Mouse (Mus musculus) thymus, postnatal 4 days (tissue): ENCODE measurements around the gene Mnx1.

ENCODE experiments used
- DNase-seq: peaks from one replicate; pipeline ENCODE4 v3.0.0; 2021

The Mnx1 gene

DNA sequence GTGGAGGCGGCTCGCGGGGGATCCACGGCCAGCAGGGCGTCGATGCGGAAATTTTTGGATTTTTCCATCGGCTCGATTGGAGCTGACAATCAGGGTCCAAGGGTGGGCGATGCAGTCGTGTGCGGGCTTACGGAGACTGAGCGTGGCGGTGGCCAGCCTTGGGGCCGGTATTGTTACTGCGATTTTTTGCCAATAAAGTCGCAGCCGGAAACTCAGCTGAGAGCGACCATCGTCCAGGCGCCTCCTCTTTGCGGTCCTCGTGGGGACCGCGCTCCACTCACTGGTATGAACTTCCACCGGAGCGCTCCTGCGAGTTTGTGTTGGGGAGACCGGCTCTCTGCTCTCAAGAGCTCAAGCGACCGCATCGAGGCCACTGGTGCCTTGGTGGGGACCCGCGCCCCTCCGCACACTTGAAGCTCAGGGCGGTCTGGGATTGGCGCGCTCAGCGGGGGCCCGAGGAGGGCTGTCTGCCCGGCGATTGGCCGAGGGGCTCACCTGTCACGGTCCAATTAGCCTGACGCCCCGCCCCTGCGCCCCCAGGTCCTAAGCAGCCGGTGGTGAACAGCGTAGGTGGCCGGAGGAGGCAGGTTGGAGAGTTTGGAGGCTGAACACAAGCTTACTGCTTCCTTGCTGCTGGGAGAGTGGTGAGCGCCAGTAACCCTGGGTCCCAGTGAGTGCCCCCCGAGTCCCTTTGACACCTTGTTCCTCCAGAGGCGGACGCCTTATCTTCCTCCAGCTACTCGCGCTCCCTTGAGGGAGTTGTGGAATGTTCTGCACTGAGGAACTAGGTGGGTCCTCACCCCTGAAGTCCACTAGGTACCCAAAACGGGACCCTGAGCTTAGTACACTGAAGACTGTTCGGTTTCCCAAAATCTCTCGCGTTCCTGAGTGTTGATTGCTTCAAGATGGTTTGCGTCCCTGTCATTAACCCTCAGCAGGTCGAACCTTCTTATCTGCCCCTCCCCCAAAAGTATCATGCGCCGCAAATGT is at the start of gene Mnx1:
Mnx1 (minus strand) TSS at position 263 of the 990 bp plus-strand sequence.
- peak; percentile 27 for DNase-seq

DNA sequence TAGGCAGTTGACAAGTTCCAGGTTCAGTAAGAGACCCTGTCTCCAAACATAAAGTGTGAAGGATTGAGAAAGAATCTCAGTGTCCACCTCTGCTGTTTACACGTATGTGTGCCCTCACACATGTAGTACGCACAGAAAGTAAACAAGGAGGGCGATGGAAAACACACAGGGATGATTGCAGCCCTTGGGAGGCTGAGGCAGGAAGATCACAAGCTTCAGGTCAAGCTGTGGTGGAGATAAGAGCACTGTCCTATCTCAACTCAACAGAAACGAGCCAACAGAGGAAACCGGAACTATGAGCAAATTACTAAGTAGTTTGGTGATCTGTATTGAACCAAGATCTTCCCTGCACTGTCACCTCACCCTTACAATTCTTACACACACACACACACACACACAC is 38.2 kb upstream of the Mnx1 start:
- no peak for DNase-seq

DNA sequence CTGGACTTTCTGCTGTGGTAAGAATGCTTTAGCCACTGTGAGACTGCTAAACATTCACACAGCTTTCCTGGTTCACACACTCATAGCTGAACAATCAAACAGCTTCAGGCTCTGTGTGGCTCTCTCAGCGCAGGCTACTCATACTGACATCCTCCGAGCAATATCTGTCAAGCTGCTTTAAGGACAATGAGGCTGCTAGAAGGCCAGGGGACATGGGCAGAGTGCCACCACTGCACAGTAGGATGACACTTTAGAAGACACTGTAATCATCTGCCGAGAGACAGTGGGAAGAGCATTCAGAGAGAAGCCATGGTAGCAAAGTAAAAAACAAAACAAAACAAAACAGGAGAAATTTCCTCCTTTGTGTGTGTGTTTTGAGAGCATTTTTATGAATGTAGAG is 37.6 kb upstream of the Mnx1 start:
- no peak for DNase-seq

DNA sequence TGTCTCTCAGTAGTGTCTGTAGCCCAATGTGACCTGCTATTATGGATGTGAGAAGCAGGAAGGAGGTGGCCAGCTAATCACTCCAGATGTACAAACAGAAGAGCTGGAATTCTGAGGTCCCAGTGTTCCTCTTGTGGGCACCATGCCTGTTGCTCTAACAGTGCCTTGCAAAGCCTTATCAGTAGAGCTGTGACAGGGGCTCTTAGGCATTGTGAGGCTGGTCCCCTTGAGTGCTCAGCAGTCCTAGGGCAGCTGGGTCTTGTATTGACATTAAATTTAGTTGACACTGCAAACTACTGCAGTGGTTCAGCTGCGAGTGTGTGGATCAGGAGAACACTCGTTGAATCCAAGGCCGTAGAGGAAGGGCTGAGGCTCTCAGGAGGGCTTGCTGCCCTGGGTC is 28.7 kb upstream of the Mnx1 start:
- no peak for DNase-seq

DNA sequence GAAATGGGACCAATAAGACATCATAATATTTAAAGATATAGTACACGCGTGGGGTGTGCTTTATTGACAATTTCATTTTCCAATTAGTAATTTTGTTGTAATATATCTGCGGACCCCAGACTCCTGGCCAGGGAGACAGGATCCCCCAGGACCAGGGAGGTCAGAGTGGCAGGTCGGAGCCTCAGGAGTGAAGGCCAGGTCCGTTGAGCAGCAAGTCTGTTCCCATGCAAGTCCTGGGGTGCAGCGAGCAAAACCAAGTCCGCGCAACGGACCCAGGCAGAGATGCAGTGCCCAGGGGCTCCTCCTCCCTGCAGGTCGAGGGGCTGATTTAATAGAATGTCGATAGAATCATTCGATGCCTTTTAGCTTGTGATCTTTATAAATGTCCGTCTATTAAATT is 9.1 kb upstream of the Mnx1 start:
- no peak for DNase-seq

DNA sequence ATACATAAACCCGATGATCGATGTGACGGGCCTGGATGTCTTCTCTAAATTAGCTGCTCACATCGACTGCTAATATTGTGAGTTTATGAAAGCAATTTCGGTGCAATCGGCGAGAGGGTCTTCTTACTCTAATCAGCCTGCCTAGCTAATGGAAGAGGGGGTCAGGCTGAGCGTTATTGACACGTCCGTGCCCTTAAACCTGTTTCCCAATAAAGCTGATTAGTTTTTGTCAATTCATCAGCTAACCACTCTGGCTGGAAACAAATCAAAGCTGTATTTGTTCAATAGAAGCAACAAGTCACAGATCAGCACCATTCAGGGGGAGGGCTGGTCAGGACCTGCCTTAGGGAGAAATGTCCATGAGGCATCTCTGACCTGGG is 7.7 kb upstream of the Mnx1 start:
- no peak for DNase-seq

DNA sequence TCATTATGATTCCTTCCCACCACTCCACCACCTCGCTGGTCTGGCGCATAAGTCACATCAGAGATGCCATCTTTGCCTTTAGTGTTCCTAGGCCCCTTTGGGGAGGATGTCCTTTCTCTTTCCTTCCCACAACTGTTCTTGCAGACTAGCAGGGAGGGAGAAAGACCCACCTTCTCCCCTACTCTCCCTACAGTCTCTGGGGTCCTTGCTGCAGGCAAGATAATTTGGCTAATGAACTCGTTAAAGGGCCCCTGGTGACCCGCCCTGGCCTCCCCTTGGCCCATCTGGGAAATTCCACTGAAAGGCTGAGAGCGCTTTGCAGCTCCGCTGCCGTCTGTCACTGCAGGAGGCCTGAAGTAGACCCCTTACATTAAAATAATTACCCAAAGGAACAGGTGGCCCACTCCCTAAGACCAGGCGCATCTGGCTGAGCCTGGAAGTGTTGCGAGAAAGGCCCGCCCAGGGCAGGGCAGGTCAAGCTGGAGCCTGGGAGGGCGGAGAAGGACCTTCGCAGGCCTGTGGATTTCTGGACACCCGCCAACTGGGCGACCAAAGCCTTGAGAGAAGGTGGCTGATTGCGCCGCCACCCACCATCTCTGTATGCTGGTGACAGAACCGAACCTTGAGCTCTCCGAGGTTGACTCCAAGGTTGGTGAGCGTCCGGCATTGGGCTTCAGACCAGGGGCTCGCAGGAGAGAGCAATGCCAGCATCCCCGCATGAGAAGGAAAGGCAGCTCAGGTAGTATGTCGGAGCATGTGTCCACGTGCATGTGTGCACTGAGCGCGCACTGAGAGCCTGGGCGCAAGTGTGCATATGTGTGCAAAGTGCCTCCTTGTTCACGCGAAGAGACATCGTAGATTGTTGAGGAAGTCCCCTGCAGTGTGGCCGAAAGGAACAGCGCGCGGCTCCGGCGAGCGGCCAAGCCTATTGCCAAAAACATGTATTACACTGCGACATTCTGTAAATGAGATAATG is 7.0 kb upstream of the Mnx1 start:
- DNase-seq: no peak

DNA sequence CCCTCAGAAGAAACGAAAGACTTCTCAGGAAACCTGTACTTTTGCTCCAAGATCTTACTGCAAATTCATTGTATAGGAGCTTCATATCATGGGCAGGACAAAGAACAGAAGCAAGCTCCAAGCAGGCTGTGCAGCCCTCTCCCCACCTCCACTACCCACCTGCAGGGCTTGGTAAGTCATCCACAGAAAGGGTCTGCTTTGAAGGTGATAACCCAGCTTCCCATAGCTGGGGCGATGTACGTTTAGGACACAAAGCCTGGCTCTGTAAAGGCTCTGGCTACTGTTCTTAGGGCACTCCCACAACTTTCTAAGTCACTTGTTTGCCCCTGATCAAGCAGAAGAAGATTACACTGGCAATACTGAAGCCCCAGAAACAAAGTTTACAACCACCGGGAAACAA is 5.5 kb upstream of the Mnx1 start:
- DNase-seq: no peak

DNA sequence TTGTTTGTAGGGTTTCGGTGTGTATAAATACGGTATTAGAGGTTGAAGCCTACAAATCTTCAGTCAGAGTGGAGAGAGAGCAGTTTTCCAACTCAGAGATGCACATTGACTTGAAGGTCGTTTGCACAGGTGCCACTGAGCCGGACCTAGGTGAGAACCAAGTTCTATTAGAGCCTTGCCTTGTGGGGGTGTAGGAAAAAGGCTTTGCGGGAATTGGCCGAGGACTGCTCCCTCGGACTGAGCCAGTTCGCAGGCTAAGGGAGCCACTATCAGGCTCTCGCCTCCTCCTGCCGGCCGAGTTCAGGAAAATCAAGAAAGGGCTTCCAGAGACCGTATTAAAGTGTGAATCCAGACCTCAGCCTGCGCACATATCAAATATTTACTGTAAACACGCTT is 926 bp upstream of the Mnx1 start:
- no peak for DNase-seq

DNA sequence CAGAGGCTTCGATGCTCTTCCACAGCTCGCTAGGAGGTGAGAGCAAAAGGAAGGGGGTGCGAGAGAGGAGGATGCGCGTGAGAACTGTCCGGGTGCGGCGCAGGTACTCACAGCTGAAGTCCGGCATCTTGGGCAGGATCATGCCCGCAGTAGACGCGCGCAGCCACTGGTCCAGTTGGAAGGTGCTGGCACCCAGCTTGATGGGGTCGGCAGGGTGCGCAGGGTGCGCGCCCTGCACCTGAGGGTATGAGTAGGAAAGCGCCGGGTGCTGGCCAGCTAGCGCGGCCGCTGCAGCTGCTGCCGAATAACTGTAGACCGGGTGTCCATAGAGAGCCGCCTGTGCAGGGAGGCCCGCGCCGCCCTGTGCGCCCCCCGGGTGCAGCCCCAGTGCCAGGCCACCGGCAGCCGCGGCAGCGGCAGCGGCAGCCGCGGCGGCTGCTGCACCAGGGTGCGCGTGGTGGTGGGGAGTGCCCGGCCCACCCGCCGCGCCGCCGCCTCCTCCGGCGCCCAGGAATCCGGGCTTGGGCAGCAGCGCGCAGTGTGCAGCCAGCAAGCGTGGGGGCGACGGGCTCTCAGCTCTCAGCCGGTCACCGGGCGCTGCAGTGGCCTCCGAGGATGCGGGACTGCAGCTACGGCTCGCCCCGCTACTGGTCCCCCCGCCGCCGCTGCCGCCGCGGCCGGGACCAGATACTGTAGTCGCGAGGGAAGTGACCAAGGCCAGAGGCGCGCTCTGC is 629 bp downstream of the Mnx1 start:
- no peak for DNase-seq

DNA sequence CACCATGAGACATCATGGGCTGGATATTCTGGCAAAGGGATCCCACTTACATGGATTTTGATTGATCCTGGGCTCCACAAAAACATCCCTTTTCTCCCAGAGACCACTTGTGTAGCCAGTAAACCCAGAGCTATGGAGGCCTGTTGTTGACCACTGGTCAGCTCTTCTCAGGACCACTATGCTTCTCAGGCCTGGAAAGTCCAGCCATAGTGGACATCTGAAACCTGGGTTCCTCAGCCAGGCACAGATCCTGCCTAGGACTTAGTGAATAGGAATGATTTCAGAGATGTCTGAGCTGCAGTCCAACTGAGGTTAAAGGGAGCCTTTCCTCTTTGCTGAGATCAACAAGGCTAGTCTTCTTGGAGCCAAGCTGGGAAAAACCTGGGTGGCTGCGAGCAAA is 2.2 kb downstream of the Mnx1 start:
- no peak for DNase-seq

DNA sequence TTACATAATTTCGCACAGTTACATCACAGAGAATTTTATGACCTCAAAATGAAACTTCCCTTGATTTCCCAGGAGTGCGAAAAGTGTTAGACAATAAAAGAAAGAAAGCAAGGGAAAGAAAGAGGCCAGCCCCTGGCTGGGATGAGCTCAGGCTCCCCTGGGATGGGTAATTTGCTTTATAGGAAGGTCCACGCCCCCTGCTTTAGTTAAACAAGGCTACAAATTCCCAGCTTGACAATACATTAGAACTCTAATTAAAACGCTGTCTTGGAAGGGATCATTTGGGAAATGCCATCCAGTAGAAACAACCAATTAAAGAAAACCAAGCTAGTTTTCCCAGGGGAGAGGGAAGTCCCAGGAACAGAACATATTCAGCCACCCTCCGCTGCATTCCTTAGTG is 2.7 kb downstream of the Mnx1 start:
- no peak for DNase-seq

DNA sequence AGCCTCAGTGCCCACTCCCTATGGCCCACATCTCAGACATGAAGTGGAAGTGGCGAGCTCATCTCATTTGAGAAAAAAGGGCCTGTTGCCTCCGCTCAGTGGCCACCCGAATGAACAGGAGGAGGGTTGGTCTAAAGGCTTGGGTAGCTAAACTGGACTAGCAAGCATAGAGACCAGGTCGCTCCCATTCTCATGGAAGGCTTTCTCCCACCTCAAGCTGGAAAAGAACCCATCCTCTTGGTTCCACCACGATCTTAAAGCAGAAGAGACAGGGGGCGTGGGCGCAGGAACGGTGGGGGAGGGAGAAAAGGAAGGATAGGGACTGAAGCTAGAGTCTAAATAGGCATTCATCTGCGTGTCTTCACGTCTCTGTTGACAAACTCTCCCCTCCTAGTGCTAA is 3.2 kb downstream of the Mnx1 start:
- DNase-seq: no peak

DNA sequence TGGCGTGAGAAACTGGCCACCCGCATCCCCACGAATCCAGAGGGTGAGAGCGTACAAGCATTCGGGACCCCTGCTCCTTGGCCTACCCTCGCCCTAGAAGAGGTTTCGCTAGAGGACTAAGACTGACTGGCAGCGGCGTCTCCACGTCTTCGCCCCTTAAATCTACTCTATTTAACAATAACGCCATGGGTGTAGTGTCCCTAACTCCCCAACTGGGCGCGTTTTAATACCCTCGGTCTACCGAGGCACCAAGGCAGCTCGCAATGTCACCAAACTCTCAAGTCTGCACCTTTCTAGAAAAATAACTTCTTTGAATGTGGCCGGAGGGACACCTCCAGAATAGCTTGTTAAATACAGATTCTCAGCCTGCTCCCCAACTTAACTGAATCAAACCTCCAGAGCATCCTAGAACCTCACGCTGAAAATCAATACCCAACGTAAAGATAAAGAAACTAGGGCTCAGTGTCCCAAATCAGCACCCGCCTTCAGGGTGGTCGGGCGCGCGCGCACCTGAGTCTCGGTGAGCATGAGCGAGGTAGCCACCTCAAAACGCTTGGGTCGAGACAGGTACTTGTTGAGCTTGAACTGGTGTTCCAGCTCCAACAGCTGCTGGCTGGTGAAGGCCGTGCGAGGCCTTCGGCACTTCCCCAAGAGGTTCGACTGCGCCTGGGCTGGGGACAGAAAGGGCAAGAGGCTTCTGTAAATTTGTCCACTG is 3.9 kb downstream of the Mnx1 start:
- DNase-seq: no peak

DNA sequence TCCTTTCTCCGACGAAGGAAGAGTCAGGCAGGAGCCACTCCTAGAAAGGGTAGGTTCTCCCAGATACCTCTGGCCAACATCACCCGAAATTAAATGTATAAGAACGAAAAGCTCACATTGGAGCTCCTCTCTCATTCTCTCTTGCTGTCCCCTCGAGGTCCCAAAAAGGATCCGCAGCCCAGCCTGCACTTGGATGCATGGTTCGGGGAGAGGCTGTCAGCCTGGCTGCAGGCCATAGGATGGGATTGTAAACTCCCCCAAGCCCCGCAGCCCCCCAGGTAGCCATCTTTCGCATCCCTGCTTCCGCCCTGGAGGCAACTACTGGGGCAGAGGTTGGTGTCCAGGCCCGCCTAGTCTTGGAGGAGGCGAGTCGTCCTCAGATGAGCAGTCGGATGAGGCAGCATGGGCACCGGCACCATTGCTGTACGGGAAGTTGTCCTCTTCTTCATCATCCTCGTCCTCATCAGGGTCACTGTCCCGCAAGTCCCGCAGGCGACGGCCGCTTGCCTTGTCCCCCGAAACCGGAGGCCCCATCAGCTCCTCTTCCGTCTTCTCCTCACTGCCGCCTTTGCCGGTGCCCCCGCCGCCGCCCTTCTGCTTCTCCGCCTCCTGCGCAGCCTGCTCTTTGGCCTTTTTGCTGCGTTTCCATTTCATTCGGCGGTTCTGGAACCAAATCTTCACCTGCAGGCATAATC is 4.6 kb downstream of the Mnx1 start:
- peak; percentile 24 for DNase-seq

DNA sequence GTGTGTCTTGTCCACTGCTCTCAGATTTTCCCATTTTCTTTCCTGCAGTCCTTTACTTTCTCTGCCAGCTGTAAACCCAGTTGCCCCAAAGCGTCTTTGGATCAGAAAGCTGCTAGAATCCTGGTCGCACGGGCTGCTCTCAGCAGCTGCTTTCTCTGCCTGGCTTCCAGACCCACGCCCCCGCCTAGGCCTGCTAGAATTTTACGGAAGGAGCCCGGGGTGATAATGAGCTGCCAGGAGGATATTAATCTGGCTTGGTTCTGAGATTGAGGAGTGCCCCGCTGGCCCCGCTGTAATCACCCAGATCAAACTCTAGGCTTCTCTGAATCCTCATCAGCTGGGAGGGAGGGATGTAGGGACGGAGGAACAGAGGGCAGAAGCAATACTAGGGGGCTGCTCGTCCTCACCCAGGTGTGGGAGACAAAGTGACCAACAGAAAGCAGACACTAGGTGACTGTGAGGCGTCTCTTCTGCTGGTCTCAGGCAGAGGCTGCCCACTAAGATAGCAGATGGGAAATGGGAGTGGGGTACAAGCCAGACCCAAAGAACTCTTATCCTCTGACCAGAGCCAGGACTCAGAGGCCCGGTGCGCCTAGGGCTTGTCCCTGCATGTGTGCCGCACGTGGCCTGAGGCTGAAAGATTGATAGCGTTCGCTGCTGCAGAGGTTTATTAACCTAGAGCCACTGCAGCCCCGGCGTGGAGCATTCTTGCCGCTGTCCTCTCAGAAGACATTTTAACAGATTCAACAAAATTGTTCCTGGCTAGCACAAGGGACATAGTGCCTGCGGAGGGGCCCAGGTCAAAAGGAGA is 6.2 kb downstream of the Mnx1 start:
- DNase-seq: no peak

DNA sequence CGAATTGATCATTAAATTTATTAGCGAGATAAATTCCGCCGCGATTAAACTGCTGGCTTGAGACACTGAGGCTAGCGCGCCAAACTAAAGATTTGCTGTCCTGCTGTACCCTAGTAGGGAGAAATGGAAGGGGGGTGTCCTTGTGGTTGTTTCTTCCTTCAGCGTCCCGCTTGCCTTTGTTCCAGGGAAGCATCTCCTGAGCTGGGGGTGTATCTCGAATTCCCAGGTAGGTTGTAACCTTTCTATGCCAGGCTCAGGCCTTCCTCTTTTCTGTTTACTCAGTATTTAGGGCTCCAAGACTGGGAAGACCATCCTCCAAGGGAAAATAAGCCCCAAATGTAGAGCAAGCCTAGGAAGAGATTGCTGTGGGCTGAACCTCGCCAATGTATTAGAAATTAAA is 6.9 kb downstream of the Mnx1 start:
- no peak for DNase-seq

DNA sequence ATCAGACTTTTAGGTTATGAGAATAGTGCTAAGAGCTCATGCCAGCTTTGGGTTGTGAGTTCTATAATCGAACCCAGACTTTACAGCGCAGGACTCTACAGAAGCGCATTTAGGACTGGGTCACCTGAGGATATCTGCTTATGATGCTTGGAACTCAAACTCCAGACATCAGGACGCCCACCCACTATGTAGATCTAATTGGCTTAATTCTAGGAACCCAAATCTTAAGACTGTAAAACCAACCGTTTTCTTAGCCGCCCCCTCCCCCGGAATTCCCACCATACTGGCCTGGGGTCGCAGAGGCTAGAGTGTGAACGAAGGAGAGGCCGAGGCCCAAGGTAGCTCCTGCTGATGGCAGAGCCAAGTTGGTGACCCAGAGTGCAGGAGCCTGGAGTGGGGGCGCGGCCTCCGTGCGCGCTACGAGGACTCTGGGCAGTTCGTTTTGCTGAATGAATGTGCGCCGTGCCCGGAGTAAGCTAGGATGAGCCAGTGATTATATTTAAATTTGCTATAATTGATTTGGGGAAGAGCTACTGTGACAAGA is 7.3 kb downstream of the Mnx1 start:
- DNase-seq: no peak

DNA sequence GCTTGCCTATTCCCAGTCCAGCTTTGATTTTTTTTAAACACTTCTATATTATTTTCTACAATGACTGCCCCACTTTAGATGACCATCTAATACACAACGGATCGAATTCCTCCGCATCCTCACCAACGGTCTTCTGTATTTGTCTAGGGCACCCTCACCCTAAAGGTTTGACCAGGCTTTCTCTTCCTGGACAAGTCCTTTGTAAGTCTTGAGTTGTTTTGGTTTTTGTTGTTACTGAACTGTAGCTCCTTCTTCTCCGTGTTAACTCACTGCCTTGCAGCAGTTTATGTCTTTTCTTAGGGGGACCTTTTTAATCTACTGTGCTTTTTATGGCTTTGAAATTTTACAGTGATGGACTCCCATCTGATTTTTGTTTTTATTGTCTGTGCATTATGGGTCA is 8.0 kb downstream of the Mnx1 start:
- no peak for DNase-seq

DNA sequence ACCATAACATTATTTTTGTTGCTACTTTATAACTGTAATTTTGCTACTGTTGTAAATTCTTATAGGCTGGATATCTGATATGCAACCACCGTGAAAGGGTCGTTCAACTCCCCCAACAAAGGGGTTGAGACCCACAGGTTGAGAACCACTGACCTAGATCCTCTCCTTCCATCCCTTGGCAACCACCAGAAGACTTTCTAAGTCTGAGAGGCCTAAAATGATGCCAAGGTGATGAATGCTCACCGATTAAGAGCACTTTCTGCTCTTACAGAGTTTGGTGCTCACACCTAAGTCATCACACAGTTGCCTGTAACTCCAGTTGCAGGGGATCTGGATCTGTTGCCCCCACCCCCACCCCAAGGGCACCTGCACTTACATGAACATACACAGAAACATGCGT is 8.8 kb downstream of the Mnx1 start:
- DNase-seq: no peak
